Mouse (Mus musculus) frontal cortex, postnatal 14 days (tissue): ENCODE measurements at regions not wholly inside any gene's neighbourhood (a gene's known extent, or its start where the extent isn't known, plus 50 kb on each side); places are given as distances from the start of the nearest gene placed in this dataset.

Experiments
- DNase-seq, 2 experiments: peaks; one replicate each; pipeline ENCODE4 v3.0.0; 2022; ENCODE audit warnings: low spot score in 2 of 2

GRCm38 (mm10) chr1:14421030-14421429 is 1672.1 kb downstream of the 4930444P10Rik start:
- no peak for DNase-seq

GRCm38 (mm10) chr1:14413826-14414445 is 1679.2 kb downstream of the 4930444P10Rik start:
- DNase-seq, result no peak

GRCm38 (mm10) chr1:14369957-14370833 is 1722.9 kb downstream of the 4930444P10Rik start:
- DNase-seq, result no peak

GRCm38 (mm10) chr1:14359998-14360640 is 1733.0 kb downstream of the 4930444P10Rik start:
- no peak for DNase-seq
